Mouse (Mus musculus) myocyte (in vitro differentiated cells): ENCODE data around the gene Agrn.

Source experiments
- CEBPB ChIP-seq: IDR thresholded peaks from 2 replicates; pipeline ENCODE4 v1.6.1; 2011; ENCODE audit warnings: mild to moderate bottlenecking, moderate library complexity; ENCODE audit not compliant: poor library complexity, insufficient read depth, severe bottlenecking
- E2F4 ChIP-seq: IDR thresholded peaks from one replicate; pipeline ENCODE4 v1.6.1; 2011; ENCODE audit warnings: mild to moderate bottlenecking, control low read depth, moderate library complexity; ENCODE audit not compliant: insufficient read depth
- MAX ChIP-seq: IDR thresholded peaks from one replicate; pipeline ENCODE4 v1.6.1; 2011; ENCODE audit warnings: low read depth, mild to moderate bottlenecking, control low read depth
- MYOD1 ChIP-seq, 3 experiments: IDR thresholded peaks; one replicate each; pipeline ENCODE4 v1.6.1; 2011; ENCODE audit warnings: control low read depth in 2 of 3, low read depth in 2 of 3, mild to moderate bottlenecking in 2 of 3, moderate library complexity in 1 of 3; ENCODE audit not compliant: insufficient read length in 2 of 3, control insufficient read depth in 1 of 3
- MYOG ChIP-seq, 3 experiments: IDR thresholded peaks; one replicate each; pipeline ENCODE4 v1.6.1; 2011; ENCODE audit warnings: control low read depth in 2 of 3, low read depth in 2 of 3, mild to moderate bottlenecking in 2 of 3; ENCODE audit not compliant: insufficient read length in 2 of 3, control insufficient read depth in 1 of 3, insufficient read depth in 1 of 3
- POLR2A ChIP-seq: IDR thresholded peaks from one replicate; pipeline ENCODE4 v1.6.1; 2011; ENCODE audit warnings: low read depth, mild to moderate bottlenecking, control low read depth, moderate library complexity; ENCODE audit not compliant: insufficient read length
- POLR2AphosphoS2 ChIP-seq: IDR thresholded peaks from one replicate; pipeline ENCODE4 v1.6.1; 2011; ENCODE audit warnings: low read depth, control low read depth; ENCODE audit not compliant: insufficient read length
- REST ChIP-seq: IDR thresholded peaks from one replicate; pipeline ENCODE4 v1.6.1; 2011; ENCODE audit warnings: mild to moderate bottlenecking, control low read depth, moderate library complexity; ENCODE audit not compliant: insufficient read depth, insufficient read length
- SRF ChIP-seq: IDR thresholded peaks from one replicate; pipeline ENCODE4 v1.6.1; 2011; ENCODE audit warnings: low read depth; ENCODE audit not compliant: control insufficient read depth, insufficient read length
- TCF12 ChIP-seq: IDR thresholded peaks from one replicate; pipeline ENCODE4 v1.6.1; 2011; ENCODE audit warnings: mild to moderate bottlenecking, control low read depth; ENCODE audit not compliant: poor library complexity, insufficient read depth, severe bottlenecking
- TCF3 ChIP-seq: IDR thresholded peaks from one replicate; pipeline ENCODE4 v1.6.1; 2011; ENCODE audit warnings: low read depth, control low read depth; ENCODE audit not compliant: insufficient read length
- USF1 ChIP-seq: IDR thresholded peaks from one replicate; pipeline ENCODE4 v1.6.1; 2011; ENCODE audit warnings: low read depth, mild to moderate bottlenecking, control low read depth, moderate library complexity

- TF ChIP-seq POLR2AphosphoS2: no peak
- no peak for TF ChIP-seq POLR2A
- no peak for TF ChIP-seq CEBPB
- no peak for TF ChIP-seq TCF12
- no peak for TF ChIP-seq MYOD1 (IDR thresholded peaks at IDR 0.05; ENCODE audit: control insufficient read depth in 1 of 3, insufficient read length in 2 of 3, low read depth in 2 of 3)
- no peak for TF ChIP-seq USF1
- no peak for TF ChIP-seq TCF3
- TF ChIP-seq MAX: no peak
- TF ChIP-seq E2F4: no peak
- TF ChIP-seq MYOG (IDR thresholded peaks at IDR 0.05; ENCODE audit: control insufficient read depth in 1 of 3, insufficient read depth in 1 of 3, insufficient read length in 2 of 3, low read depth in 2 of 3): no peak
- no peak for TF ChIP-seq REST
- no peak for TF ChIP-seq SRF
These were observed 5.7 kb upstream of the Agrn start, which contains the start of gene AW011738 for GRCm38 (mm10) chr4:156203001-156203412.
